Mouse (Mus musculus): Measurements from ENCODE around the gene Supt5.

Gene Supt5

GRCm38 (mm10) chr7:28353267-28353666 lies 14.7 kb upstream of the Supt5 start:
- no peak for DNase-seq (ENCODE audit: low spot score in 2 of 2)

- no peak for DNase-seq (ENCODE audit: low spot score in 2 of 2)
Observed at GRCm38 (mm10) chr7:28351676-28352191, 13.2 kb upstream of the Supt5 start.

GRCm38 (mm10) chr7:28350155-28350883 lies 11.8 kb upstream of the Supt5 start, which contains the start of gene Rps16:
Rps16 (plus strand) TSS chr7:28350652.
- peak; percentile 97 to 99 for DNase-seq (ENCODE audit: low spot score in 2 of 2)

GRCm38 (mm10) chr7:28348601-28349000 lies 10.1 kb upstream of the Supt5 start:
- no peak for DNase-seq (ENCODE audit: low spot score in 2 of 2)

GRCm38 (mm10) chr7:28347746-28348145 lies 9.2 kb upstream of the Supt5 start:
- DNase-seq (ENCODE audit: low spot score in 2 of 2) = no peak

- peak; percentile 71 to 72 for DNase-seq (ENCODE audit: low spot score in 2 of 2)
Observed at GRCm38 (mm10) chr7:28344637-28345036, 6.1 kb upstream of the Supt5 start.

GRCm38 (mm10) chr7:28341381-28341780 lies 2.8 kb upstream of the Supt5 start:
- no peak for DNase-seq (ENCODE audit: low spot score in 2 of 2)

- peak in 1 of 2 experiments; percentile 32 for DNase-seq (ENCODE audit: low spot score in 2 of 2)
Observed at GRCm38 (mm10) chr7:28339213-28339917, 819 bp upstream of the Supt5 start.

GRCm38 (mm10) chr7:28335471-28335870 lies 3.1 kb downstream of the Supt5 start:
- no peak for DNase-seq (ENCODE audit: low spot score in 2 of 2)

- DNase-seq (ENCODE audit: low spot score in 2 of 2) = no peak
Observed at GRCm38 (mm10) chr7:28334534-28334933, 4.0 kb downstream of the Supt5 start.

GRCm38 (mm10) chr7:28328260-28328659 lies 10.3 kb downstream of the Supt5 start:
- DNase-seq (ENCODE audit: low spot score in 2 of 2) = no peak

- DNase-seq (ENCODE audit: low spot score in 2 of 2) = no peak
Observed at GRCm38 (mm10) chr7:28326457-28326856, 12.1 kb downstream of the Supt5 start.

GRCm38 (mm10) chr7:28325293-28325692 lies 13.3 kb downstream of the Supt5 start:
- no peak for DNase-seq (ENCODE audit: low spot score in 2 of 2)

- no peak for DNase-seq (ENCODE audit: low spot score in 2 of 2)
Observed at GRCm38 (mm10) chr7:28321974-28322720, 16.4 kb downstream of the Supt5 start.

GRCm38 (mm10) chr7:28318714-28319113 lies 19.8 kb downstream of the Supt5 start:
- DNase-seq (ENCODE audit: low spot score in 2 of 2) = no peak

GRCm38 (mm10) chr7:28318036-28318435 lies 20.5 kb downstream of the Supt5 start:
- DNase-seq (ENCODE audit: low spot score in 2 of 2) = no peak

GRCm38 (mm10) chr7:28311926-28312543 lies 26.5 kb downstream of the Supt5 start, which contains the start of gene Timm50:
Timm50 (minus strand) TSS chr7:28312072.
- peak; percentile 99 to 100 for DNase-seq (ENCODE audit: low spot score in 2 of 2)

- no peak for DNase-seq (ENCODE audit: low spot score in 2 of 2)
Observed at GRCm38 (mm10) chr7:28311151-28311925, 27.2 kb downstream of the Supt5 start.

GRCm38 (mm10) chr7:28309737-28310136 lies 28.8 kb downstream of the Supt5 start:
- no peak for DNase-seq (ENCODE audit: low spot score in 2 of 2)

GRCm38 (mm10) chr7:28306216-28306615 lies 32.3 kb downstream of the Supt5 start:
- no peak for DNase-seq (ENCODE audit: low spot score in 2 of 2)

GRCm38 (mm10) chr7:28305641-28306040 lies 32.9 kb downstream of the Supt5 start:
- no peak for DNase-seq (ENCODE audit: low spot score in 2 of 2)
